Mouse (Mus musculus): Measurements from ENCODE around the gene Dgat2l6. TPM values are rescaled to one million over a fixed set of nuclear protein-coding genes. Genes with fewer than 3 reads are reported as not detected.

Gene Dgat2l6
- 0.84 TPM in 1 of 2 replicates, not detected in the other for total RNA-seq (2015; ENCODE audit: low replicate concordance)
- not detected in 2 replicates for total RNA-seq (2017; ENCODE audit: low replicate concordance)

GRCm38 (mm10) chrX:100524471-100524870 lies at the start of gene Dgat2l6:
Dgat2l6 (plus strand) TSS chrX:100524838.
- no peak for ATAC-seq (replicated peaks; ENCODE audit: low FRiP score, poor library complexity, severe bottlenecking)

DNA sequence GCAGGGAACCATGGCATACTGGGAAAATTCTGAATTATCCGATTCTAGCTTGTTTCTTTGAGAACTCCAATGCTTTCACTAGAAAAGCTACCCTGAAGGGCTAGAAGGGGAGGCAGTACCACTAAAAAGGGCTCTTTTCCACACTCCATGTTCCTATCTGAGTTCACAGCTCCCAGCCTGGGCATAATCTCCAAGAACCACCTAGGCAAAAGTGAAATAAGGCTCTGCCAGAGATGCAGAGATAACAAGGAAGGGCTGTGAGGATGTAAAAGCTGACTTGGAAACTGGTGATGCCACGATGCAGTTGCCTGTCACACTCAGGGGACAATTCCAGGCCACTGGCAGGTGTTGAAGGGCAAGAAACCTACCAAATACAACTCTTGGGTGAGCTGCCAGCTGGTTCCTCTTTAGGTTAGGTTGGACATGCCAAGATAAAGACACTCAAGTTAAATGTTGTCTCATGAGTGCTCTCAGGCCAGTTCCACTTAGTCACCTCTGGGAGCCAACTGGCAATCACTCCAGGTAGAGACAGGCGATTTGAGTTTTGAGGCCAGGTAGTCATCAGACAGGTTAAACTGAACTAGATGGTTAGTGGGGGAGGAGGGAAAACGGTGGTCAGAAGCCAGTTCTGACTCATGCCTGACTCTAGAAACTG lies 48.9 kb upstream of the Dgat2l6 start:
- ATAC-seq (replicated peaks; ENCODE audit: low FRiP score, poor library complexity, severe bottlenecking): peak; percentile 78

DNA sequence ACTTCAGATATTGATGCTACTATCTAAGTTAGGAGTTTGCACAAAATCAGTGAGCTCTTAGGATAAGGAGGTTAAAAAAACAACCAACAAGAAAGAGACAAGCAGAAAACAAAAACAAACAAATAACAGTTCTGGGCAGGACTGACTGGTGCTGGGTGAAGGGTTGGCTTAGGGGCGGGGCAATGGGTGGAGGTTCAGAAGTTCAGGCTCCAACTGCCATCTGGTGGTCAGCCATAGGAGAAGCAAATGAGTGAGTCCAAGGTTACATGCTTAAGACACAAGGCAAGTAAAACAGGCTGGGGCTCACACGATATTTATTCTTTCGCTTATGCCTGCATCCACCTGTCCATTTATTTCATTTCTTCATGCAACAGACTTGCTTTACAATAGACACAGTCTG lies 44.3 kb upstream of the Dgat2l6 start:
- peak; percentile 67 for ATAC-seq (replicated peaks; ENCODE audit: low FRiP score, poor library complexity, severe bottlenecking)

GRCm38 (mm10) chrX:100493500-100494067 lies 31.1 kb upstream of the Dgat2l6 start:
- ATAC-seq (replicated peaks; ENCODE audit: low FRiP score, poor library complexity, severe bottlenecking): peak; percentile 54

DNA sequence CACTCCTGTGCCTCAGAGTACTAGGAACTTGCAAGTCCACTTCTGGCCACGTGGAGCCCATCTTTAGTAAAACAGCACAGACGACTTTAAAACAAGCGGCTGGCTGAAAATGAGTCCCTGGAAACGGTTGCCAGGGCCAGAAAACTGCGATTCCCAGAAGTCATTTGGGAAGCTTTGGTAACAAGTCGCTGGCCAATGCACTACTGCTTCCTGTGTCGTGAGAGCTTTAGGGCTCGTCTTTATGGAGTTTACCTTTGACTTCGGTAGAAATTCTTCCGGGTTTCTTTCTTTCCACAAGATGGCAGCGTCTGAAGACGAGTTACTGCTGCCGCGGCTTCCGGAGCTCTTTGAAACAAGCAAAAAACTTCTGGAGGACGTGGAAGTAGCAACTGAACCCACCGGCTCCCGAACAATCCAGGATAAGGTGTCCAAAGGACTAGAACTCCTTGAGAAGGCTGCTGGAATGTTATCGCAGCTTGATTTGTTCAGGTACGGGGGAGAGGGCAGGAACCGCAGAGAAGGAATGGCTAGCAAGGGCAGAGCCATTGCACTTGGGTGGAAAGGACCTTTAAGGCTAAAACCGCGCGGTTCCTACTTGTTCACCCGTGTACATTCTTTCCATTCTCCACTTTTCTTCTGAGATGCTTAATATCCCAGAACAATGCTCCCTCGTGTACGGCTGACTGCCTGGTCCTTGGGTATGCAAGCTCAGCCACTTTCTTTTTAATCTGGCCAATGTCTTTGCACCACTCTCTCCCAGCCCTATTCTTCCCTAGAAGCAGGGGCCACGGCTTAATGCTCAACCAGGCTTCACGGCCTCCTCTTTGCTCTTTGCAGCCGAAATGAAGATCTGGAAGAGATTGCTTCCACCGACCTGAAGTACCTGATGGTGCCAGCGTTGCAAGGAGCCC lies 30.3 kb upstream of the Dgat2l6 start, which contains the start of gene Igbp1:
Gene Igbp1 (plus strand): TSS at position 224 of the 911 bp plus-strand sequence.
- peak; percentile 84 for ATAC-seq (replicated peaks; ENCODE audit: low FRiP score, poor library complexity, severe bottlenecking)

GRCm38 (mm10) chrX:100504175-100504851 lies 20.3 kb upstream of the Dgat2l6 start:
- no peak for ATAC-seq (replicated peaks; ENCODE audit: low FRiP score, poor library complexity, severe bottlenecking)

- no peak for ATAC-seq (replicated peaks; ENCODE audit: low FRiP score, poor library complexity, severe bottlenecking)
These were observed 16.5 kb upstream of the Dgat2l6 start for GRCm38 (mm10) chrX:100508164-100508563.

DNA sequence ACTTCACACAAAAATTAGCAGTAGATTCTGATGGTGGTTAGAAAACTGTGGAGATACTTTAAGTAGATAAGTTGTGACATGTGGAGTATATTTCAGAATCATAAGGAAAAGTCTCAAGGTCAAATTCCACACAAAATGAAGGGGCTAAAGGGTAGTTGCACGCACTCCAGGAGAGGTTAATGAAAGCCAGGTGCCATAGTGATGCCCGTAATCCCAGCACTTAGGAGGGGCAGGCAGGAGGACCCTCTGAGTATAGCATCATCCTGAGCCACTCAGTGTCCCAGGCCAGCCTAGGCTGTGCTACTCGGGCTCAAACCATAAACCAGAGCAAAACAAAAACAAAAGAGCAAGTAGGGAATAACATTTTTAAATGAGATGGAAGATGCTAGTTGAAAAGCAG lies 14.7 kb upstream of the Dgat2l6 start:
- no peak for ATAC-seq (replicated peaks; ENCODE audit: low FRiP score, poor library complexity, severe bottlenecking)

- ATAC-seq (replicated peaks; ENCODE audit: low FRiP score, poor library complexity, severe bottlenecking): no peak
These were observed 8.0 kb upstream of the Dgat2l6 start for GRCm38 (mm10) chrX:100516683-100517082.

GRCm38 (mm10) chrX:100517626-100518025 lies 7.0 kb upstream of the Dgat2l6 start:
- no peak for ATAC-seq (replicated peaks; ENCODE audit: low FRiP score, poor library complexity, severe bottlenecking)

DNA sequence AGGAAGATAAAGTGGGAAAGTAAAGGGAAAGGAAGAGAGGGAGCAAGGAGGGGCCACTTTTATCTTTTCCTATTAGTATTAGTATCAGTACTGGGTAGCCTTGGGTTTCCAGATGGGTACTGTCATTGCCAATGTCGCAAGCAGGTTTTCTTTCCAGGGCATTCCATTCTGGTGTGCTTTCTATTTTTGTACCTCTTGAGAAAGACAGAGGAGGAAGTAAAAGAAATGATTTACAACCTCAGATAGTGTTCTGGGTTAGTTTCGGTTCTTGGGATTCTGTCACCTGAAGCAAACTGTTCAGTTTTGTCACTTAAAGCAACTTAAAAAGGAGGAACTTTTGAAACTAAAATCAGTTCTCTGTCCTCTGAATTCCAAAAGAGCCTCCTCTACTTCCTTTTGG lies 6.1 kb upstream of the Dgat2l6 start:
- ATAC-seq (replicated peaks; ENCODE audit: low FRiP score, poor library complexity, severe bottlenecking): no peak

GRCm38 (mm10) chrX:100556026-100556425 lies 31.4 kb downstream of the Dgat2l6 start:
- no peak for ATAC-seq (replicated peaks; ENCODE audit: low FRiP score, poor library complexity, severe bottlenecking)

DNA sequence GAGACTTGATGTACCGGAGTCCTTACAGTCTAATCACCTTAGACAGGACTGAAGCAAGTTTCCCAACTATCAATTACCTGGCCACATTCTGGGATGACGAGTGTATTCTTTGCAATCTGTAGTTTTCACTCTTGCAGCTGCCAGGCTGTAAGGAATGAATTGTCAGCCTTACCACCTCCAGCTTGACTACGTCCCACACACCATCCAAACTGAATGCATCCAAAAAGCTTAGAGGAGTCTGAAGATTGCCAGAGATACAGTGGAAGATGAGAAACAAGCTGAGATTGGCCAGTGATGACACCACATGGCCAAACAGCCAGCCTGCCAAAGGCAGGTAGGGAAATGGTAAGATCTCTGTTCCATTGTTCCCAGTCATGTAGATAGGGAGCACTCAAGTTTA lies 41.1 kb downstream of the Dgat2l6 start:
- ATAC-seq (replicated peaks; ENCODE audit: low FRiP score, poor library complexity, severe bottlenecking): no peak

DNA sequence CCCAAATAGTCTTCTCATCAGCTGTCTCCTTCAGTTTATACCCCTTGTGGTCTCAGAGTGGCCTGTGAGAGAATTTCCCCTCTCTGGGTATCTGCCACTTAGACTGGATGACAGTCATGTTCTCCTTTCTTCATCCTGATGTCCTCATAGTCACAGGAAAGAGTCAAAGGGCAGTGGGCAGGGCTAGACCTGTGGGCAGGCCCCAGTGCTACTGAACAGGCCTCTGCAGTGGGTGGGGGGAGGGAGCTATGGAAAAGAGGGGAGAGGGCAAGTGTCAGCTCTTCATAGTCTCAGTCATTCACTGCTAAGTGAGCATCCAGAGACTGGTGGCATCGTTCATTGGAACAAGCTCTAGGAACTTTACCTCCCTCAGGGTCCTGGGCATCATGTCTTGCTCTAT lies 47.3 kb downstream of the Dgat2l6 start, which contains the start of gene Awat1:
Gene Awat1 (plus strand): TSS at position 301 of the 400 bp plus-strand sequence.
- ATAC-seq (replicated peaks; ENCODE audit: low FRiP score, poor library complexity, severe bottlenecking): no peak

DNA sequence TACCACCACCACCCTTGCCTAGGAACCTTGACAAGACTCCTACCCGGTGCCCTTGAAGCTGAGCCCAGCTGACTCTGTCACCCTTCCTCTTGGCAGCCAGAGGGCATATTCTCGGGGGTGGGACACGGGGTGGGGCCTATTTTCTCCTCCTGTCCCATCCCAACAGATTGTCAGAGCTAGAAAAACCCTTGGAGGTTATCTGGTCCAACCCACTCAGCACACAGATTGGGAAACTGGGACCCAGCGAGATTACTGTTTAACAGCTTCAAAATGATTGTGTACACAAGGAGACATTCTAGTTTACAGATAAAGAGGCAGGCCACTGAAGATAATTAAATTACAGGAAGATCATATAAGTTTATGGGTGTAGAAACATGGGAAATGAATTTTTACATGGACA lies 70.2 kb downstream of the Dgat2l6 start, which contains the start of gene P2ry4:
Gene P2ry4 (minus strand): TSS at position 79 of the 400 bp plus-strand sequence.
- no peak for ATAC-seq (replicated peaks; ENCODE audit: low FRiP score, poor library complexity, severe bottlenecking)

Other genes with a start within 250 kb of the Dgat2l6 start
- gene Otud6a, start 95.8 kb upstream of the Dgat2l6 start, total RNA-seq (2015; ENCODE audit: low replicate concordance): not detected in 2 replicates
- gene Otud6a, start 95.8 kb upstream of the Dgat2l6 start, total RNA-seq (2017; ENCODE audit: low replicate concordance): not detected in 2 replicates
- not detected in 2 replicates for gene Awat2, start 82.1 kb upstream of the Dgat2l6 start, total RNA-seq (2015; ENCODE audit: low replicate concordance)
- not detected in 2 replicates for gene Awat2, start 82.1 kb upstream of the Dgat2l6 start, total RNA-seq (2017; ENCODE audit: low replicate concordance)
- 16.6 and 23.5 TPM in 2 replicates for gene Igbp1, start 30.5 kb upstream of the Dgat2l6 start, total RNA-seq (2015; ENCODE audit: low replicate concordance)
- 9.7 and 19.5 TPM in 2 replicates for gene Igbp1, start 30.5 kb upstream of the Dgat2l6 start, total RNA-seq (2017; ENCODE audit: low replicate concordance)
- gene Awat1, start 47.4 kb downstream of the Dgat2l6 start, total RNA-seq (2015; ENCODE audit: low replicate concordance): not detected in 2 replicates
- 0.64 TPM in 1 of 2 replicates, not detected in the other for gene Awat1, start 47.4 kb downstream of the Dgat2l6 start, total RNA-seq (2017; ENCODE audit: low replicate concordance)
- not detected in 2 replicates for gene P2ry4, start 70.0 kb downstream of the Dgat2l6 start, total RNA-seq (2015; ENCODE audit: low replicate concordance)
- gene P2ry4, start 70.0 kb downstream of the Dgat2l6 start, total RNA-seq (2017; ENCODE audit: low replicate concordance): not detected in 2 replicates
- not detected in 2 replicates for gene Arr3, start 80.7 kb downstream of the Dgat2l6 start, total RNA-seq (2015; ENCODE audit: low replicate concordance)
- gene Arr3, start 80.7 kb downstream of the Dgat2l6 start, total RNA-seq (2017; ENCODE audit: low replicate concordance): not detected in 2 replicates
- gene Kif4, start 100.9 kb downstream of the Dgat2l6 start, total RNA-seq (2015; ENCODE audit: low replicate concordance): 137 and 151 TPM in 2 replicates
- gene Kif4, start 100.9 kb downstream of the Dgat2l6 start, total RNA-seq (2017; ENCODE audit: low replicate concordance): 205 and 247 TPM in 2 replicates
- gene Pdzd11, start 101.7 kb downstream of the Dgat2l6 start, total RNA-seq (2015; ENCODE audit: low replicate concordance): 84.3 and 91.5 TPM in 2 replicates
- 49.3 and 52.7 TPM in 2 replicates for gene Pdzd11, start 101.7 kb downstream of the Dgat2l6 start, total RNA-seq (2017; ENCODE audit: low replicate concordance)
- gene Gdpd2, start 205.0 kb downstream of the Dgat2l6 start, total RNA-seq (2015; ENCODE audit: low replicate concordance): 1.3 and 9.7 TPM in 2 replicates
- 6.9 and 18.0 TPM in 2 replicates for gene Gdpd2, start 205.0 kb downstream of the Dgat2l6 start, total RNA-seq (2017; ENCODE audit: low replicate concordance)
- gene Dlg3, start 242.9 kb downstream of the Dgat2l6 start, total RNA-seq (2015; ENCODE audit: low replicate concordance): 0.72 TPM in 1 of 2 replicates, not detected in the other
- gene Dlg3, start 242.9 kb downstream of the Dgat2l6 start, total RNA-seq (2017; ENCODE audit: low replicate concordance): 0.45 and 0.77 TPM in 2 replicates

Data from erythroid progenitor cell, adult 5-6 weeks (primary cell).